Mouse (Mus musculus) thymus, postnatal 25 days (tissue): ENCODE results near the gene Tmem108.

Experiments
- DNase-seq: peaks from one replicate; pipeline ENCODE4 v3.0.0; 2022

The Tmem108 gene

DNA sequence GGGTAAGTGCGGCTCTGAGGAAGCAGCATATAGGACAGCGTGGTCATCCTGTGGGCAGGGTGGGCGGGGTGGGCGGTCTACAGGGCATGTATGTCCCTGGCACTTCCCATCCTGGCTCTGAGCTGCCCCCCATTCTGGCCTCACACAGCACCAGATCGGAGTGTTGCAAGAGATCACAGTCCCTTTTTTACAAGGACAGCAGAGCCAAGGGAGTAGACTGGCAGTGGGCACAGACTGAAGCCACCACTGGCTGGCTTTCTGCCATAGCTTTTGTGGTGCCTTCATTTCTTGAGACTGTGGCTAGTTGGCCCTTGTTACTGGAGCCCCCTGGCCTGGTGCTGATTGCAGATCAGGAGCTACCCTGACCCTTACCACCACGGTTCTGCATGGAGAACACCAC lies 275.4 kb downstream of the Tmem108 start:
- DNase-seq = no peak

DNA sequence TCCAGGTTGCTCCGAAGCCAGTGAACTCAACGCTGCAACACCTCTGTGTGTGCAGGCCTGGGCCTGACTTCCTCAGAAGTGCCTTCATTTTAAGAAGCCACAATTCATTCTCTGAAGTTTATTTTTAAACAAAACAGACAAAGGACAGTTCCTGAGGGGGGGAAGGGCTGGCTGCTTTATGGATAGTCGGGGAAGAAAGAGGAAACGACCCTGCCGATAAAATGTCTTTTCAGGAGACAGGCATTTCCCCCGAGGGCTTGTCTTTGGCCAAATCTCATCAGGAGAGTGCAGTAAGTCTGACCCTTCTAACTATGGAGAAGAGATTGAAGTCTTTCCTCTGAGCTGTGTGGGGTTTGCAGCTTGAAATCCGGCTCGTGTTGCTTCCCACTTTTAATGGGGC lies 276.0 kb downstream of the Tmem108 start:
- no peak for DNase-seq

DNA sequence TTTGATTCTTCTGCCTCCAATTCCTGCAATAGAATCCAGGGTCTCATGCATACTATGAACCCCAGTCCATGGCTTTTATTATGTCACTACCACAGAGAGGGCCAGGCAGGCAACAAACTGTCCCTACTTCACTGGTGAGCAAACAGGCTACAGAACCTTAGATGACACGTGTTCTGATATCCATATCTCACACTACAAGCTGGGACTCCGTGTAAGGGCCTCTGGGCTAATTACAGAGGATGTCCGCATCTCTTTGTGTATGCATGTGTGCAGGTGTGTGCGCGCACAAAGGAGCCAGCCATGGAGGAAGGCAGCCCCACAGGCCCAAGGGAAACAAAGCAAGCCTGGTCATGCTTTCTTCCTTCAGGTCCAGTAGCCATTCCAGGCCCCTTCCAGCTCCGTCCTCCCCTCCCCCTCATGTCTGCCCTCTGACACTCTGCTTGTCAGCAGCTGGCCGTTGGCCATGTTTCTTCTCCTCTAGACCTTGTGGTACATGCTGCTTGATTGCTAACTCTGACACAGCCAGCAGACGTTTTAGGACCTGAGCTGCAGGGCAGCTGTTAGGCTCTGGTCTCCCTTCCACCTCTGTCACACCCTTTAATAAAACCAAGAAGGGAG lies 280.9 kb downstream of the Tmem108 start:
- DNase-seq = no peak

DNA sequence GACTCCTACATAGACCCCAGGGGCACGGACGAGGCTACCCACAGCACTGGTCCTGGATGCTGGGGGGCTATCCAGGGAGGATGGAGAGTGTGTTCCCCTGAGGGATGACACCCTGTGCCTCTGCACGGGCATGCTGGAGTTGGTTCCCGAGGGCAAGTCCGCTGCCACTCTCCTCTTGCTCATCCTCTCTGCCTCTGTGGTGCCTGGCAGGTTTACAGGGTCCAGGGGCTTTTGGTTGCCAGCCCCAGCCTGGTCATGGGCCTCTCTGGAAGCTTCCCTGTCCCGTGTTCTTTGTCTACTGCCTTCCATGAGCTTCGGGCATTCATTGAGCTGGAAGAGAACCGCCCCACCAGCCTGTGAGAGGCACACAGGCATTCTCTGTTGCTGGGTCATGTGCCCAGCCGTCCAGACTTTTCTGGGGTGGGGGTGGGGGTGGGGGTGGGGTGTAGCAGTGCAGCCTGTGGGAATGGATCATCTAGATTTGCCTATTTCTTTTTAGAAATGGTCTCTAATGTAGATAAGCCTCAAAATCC lies 281.5 kb downstream of the Tmem108 start, which contains the start of gene Bfsp2:
TSS of gene Bfsp2 (minus strand) at position 377 of the 533 bp plus-strand sequence.
- DNase-seq = no peak

DNA sequence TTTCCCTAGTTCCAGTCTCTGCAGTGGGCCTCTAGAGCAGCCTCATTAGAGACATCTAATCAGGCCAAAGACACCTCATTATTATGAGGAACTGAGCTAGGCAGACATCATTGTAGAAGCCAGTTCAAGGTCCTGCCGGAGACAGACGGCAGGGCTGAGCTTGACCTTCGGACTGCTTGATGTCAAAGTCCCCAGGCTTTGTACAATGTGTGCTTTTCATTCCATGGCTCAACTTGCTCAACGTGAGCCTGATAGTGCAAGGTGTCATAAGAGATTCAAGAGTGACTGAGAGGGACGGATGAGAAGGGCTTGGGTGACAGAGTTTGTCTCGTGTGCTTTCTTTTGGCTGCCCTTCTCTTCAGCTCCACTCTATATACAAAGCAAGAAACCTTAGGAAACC lies 286.2 kb downstream of the Tmem108 start:
- no peak for DNase-seq

DNA sequence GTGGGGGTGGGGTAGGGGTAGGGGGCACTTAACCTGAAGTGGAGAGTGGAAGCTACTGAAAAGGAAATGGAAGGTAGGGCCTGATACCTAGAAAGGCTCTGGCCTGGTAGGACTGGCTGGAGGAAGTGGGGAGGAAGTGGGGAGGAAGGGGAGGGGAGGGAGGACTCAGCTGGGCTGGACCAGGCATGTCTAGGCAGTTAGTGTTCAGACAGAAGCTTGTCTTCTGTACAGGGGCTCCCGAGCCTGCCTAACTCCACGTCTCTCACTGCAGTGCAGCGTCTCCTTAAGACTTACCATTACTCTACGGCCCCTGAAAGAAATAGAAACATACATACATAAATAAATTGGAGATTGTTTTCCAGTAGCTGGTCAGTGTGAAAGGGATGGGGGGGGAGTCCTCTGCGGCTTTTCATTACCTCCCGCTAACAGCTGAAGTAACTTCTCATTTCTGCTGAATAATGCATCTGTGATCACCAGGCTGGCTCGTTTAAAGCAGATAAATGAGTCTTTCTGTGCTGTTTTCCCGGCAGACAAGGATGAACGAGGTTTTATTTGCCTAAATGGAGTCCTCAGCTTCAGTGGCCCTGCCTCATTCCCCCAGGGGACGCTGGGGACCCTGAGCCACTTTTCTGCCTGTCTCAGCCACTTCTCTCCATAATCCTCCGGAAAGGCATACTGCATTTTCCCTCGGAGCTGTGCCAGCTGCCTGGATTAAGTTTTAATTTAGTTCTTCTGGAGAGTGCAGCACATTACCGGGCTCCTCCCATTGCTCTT lies 287.5 kb downstream of the Tmem108 start:
- no peak for DNase-seq

DNA sequence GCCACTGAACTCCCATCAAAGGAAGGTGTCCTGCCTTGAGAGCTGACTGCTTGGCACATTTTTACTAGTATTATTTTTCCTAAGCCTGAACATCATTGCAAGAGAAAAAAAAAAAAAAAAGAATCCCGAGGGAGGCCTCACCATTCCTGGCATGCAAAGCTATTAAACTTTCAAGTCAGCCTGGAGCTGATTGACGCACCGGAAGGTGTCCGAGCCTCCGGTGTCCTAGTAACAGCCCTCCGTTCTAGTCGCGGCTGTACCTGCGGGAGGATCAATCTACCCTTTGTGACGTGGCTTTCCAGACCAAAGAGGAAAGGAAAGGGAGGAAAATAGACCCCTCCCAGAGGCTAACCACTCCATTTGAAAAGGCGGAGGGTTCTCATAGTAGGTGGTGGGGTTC lies 289.9 kb downstream of the Tmem108 start:
- DNase-seq = no peak

DNA sequence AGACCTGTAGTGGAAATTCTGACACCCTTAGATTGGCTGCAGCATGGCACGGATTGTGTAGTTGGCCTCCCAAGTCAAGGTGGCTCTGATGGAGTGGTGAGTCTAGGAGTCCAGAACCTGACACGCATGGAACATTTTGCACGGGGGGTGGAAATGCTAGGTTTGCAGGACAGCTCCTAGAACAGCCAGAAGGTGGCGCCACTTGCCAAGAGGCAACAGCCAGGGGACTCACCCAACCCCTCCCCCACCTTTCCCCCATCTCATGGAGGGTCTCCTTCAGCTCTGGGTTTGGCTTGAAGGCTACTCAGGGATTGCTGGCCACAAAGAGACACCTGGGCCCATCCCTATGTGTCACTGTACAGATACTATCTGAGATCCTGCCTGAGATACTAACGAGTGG lies 292.1 kb downstream of the Tmem108 start:
- DNase-seq = peak; percentile 69

DNA sequence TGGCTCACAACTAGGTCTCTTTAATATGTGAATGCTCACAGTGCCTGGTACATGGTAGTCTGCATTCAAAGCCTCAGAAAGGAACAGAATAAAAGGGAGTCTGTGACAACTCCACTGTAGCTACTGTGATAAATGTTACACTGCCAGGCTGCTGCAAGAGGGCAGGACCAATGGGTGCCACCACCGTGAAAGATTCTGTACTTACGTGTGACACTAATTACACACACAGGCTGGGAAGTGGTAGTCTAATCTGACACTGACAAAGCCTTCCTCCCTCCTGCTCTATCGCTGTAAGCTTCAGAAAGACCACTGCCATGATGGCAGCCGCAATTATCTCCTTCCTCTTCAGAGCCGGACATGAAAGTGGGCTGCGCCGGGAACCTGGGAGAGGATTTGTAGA lies 292.7 kb downstream of the Tmem108 start:
- no peak for DNase-seq

DNA sequence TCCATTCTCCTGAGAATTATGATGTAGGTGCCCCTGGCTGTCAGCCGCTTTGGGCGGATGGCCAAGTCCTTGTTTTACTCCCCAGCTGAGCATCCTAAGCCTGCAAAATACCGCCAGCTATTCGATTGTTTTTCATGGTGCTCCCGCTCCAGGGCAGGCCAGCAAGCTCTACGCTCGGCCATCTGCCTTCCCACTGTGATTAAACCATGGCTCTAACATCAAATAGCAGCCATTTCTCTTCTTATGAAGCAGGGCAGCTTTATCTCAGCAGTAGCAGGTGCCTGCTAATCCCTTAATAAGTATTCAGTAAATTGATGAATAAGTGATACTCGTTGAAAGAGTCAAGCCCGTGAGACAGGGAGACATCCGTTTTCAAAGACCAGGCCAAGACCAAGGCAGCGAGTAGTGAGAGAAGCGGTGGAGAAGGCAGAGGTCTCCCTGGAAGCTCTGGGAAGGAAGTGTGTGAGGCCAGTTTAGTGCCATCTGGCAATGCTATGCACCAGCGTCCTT lies 295.9 kb downstream of the Tmem108 start:
- no peak for DNase-seq

DNA sequence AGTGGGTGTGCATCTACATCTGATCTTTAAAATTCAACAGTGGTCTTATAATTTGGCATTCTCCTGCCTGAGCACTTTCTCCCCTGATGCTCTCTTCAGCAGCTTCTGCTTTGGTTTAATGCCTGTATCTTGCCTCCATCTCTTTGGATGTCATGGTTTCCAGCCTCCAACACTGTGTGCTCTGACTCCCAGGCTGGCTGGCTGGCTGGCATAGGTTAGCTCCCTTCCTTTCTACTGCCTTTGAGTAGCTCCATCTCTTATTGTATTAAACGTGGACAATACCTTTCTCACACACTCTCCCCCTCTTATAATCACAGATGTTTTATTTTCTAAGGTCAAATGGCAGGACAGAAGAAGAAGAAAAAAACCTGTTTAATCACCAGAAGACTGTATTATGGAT lies 296.3 kb downstream of the Tmem108 start:
- no peak for DNase-seq

DNA sequence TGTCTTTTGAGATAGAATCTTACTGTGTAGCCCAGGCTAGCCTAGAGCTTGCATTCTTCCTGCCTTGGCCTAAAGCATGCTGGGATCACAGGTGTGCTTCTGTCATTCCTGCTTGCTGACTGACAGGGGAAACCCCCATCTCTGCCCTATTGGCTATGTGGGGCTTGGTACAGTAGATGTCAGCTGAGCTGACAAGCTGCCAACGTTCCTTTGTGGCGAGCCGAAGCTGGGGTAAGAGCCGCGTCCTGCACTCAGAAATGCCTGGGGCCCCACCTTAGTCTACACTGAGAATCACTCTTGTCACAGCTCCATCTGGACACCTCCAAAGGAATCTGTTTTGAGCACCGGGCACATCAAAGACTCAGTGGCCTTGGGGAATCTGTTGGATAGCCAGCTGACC lies 297.8 kb downstream of the Tmem108 start:
- DNase-seq = peak; percentile 36

DNA sequence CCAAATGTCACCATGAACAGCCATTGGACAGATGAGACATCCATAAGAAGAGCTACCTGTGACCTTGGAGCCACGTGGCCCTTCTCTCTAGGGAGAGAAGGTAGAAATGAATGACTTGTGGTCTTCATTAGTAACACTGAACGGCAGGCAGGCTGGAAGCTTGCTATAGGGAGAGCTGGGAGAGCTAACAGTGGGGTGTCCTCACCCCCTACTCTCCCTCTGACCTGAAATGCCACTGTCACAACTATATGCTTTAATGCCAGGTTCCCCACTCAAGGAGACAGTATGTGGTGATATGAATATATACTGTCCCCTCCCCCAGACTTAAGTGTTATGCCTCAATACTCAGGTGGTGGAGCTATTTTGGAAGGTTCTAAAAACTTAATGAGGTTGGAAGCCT lies 301.8 kb downstream of the Tmem108 start:
- no peak for DNase-seq

DNA sequence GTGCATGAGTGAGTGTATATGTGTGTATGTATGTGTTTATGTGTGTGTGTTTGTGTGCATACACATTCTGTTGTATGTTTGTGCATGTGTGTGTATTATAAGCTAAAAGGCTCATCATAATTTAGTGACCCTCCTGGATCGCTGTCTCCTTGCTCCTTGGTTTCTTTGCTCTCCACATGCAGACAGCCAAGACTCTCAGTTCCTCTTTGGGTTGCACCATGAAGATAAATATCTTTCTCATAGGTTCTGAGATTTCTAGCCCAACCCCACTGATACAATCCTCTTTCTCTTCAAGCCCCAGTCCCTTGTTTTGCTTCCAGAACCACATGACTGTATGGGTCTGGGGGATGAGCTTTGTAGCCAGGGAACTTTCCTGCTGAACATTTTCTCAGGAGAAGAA lies 302.3 kb downstream of the Tmem108 start:
- no peak for DNase-seq

DNA sequence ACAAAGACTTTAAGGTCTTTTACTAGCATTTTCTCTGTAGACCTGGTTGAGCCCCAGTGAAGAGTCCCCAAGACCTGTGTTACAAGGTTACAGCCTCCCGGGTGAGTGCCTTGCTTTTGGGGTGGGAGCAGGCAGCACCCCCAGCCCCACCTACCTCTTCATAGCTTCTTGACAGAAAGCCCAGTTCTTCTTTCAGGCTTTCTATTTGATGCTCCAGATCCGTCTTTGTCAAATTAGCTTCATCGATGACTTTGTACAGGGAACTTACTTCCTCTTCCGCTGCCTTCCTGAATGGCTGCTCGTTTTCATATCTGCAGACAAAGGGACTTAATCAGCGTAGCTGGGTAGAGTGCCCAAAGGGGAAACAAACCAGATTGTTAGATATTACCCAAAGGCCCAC lies 312.0 kb downstream of the Tmem108 start:
- no peak for DNase-seq

DNA sequence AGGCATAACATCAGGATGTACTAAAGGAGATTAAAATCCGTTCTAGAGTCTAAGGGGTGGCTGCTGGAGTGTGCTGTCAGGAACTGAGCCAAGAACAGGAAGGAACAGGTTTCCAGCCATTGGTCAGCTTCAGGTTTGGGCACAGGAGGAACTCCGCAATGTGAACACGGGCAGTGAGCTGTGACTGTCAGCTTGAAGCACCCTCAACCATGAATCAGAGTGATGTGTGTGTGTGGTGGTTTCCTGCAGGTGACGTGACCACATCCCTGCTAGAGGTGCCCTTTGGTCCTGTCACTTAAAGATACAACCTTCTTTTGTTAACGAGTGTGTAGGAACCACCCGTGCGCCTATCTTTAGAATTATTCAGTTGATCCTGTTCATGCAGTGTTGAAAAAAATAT lies 312.5 kb downstream of the Tmem108 start:
- DNase-seq = peak; percentile 62

DNA sequence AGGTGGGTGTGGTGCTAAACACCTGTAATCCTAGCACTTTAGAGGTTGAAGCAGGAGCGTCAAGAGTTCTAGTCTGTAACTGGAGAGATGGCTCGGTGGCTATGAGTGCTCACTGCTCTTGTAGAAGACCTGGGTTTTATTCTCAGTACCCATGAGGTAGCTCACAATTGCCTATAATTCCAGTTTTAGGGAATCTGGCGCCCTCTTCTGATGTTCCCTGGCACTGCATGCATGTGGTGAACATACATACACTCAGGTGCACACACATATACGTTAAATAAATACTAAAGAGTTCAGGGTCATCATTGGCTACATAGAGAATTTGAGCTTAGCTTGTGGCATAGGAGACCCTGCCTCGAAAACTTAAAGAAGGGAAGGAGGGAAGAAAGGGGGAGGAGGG lies 317.0 kb downstream of the Tmem108 start:
- DNase-seq = no peak

DNA sequence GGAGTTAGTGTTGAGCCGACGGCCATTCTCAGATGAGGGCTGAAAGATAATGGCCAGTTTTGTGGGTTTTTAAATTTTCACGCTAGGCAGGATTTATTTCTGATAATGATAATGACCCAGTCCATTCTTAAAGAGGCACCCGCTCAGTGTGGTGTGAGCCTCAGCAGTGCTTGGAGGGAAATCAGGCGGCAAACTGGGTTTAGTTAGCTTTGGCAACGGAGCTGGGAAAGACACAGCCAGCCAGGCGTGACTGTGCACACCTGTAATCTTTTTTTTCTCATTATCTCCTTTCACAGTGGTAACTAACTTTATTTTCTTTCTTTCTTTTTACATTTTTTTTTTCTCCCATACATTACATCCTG lies 317.8 kb downstream of the Tmem108 start:
- no peak for DNase-seq

DNA sequence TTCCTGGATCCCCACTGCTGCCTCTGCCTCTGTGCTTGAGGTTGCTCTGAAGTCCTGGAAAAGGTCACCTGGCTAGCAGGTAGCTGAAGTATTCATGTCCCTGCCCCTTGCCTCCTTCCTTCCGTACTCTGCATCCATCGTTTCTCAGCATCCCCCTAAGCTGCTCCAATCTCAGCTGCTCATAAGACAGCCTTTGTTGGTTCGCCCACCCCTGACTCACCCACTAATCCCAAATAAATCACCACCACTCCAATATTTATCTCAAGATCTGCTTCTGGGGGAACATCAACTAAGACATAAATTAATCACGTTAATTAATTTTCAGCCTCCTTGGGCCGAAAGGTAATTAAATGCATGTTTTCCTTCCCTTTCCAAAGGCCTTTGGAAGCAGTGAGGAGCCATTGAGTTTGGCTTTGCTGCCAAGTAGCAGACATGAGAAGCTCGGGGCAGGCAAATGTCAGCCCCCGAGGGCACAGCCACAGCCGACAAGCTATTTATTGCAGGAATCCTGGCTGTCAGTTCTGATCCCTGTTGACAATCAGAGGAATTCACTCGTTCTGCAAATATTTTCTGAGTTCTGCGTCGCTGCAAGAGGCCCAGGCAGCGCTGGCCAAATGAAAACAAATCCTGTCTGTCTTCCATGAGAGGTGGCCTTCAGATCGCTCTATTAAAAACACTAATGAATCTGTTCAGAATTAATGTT lies 318.4 kb downstream of the Tmem108 start:
- no peak for DNase-seq

DNA sequence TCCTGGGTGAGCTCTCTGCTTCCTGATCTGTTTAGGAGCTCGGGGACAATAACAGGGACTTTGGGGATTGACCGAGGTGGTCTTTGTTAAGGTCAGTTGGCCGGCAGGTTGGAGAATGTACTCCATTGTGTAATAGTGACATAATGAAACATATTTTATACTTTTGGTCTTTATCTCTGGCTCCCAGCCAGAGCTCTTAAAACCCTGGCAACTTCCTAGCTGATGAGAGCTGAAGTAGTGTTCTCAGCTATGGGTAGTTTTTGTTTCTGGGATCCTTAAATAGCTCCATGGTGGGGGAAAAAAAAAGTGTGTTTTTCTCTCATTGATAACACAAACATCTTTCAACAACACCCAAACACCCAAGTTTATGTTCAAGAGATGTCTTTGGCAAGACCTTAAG lies 321.0 kb downstream of the Tmem108 start:
- DNase-seq = no peak

DNA sequence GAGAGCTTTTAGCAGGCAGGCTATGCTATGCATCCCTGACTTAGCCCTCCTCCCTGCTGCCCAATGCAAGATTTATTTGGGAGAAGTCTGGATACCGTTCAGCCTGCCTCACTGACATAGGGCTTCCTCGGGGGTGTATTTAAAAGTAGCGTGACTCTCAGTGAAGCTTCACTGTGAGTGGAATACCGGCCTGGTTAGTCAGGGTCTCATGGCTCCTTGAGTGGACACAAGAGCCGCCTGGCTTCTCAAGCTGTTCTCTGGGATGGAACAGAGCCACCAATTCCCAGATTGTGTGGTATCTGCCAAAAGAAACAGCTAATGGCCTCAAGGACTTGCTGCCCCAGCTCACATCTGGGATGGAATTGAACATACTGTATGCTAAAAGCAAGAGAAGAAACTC lies 324.5 kb downstream of the Tmem108 start:
- no peak for DNase-seq

DNA sequence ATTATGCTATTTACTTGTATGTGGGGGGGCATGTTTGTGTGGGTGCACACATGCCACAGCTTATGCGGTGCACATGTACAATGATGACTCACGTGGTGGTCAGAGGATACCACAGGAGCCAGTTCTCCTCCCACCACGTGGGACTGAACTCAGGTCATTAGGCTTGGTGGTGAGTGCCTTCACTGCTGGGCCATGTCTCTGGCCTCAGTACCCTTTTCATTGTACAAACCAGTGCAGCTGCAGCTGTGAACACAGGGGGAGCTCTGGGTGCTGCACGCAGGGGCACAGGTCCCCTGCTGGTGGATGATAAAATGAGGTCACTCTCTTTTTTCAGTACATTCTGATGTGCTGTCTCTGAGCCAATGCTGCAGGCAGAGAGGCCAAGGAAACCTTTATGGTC lies 327.5 kb downstream of the Tmem108 start:
- DNase-seq = peak; percentile 78
